Mouse (Mus musculus): ENCODE data around the gene Zfand3. TPM values are rescaled to one million over a fixed set of nuclear protein-coding genes. Genes with fewer than 3 reads are reported as not detected.

The Zfand3 gene
- polyA plus RNA-seq, 1 experiment from 2014 or later, result 54.9 TPM

- ATAC-seq (ENCODE audit: insufficient number of reproducible peaks, low FRiP score, low TSS enrichment, low read depth), result no peak
- H3K9ac ChIP-seq, result no peak overlapping the region
- H3K9me3 ChIP-seq (replicated peaks), result no peaks in the 10 kb centered on the region
- H3K4me1 ChIP-seq, result peaks cover 13% of the 10 kb centered on the region
- no peaks in the 10 kb centered on the region for H3K27me3 ChIP-seq
- no peak overlapping the region for H3K4me3 ChIP-seq (replicated peaks)
- 80% methylated on average over 5 of the region's 5 CpGs for WGBS
- no peak overlapping the region for H3K4me2 ChIP-seq (replicated peaks)
- H3K36me3 ChIP-seq, result no peaks in the 10 kb centered on the region
- H3K27ac ChIP-seq (replicated peaks), result no peak overlapping the region
Observed at GRCm38 (mm10) chr17:29983190-29983589, 21.3 kb upstream of the Zfand3 start.

GRCm38 (mm10) chr17:29984931-29985330, 19.6 kb upstream of the Zfand3 start:
- Histone ChIP-seq H3K4me1 (0 out of 2 replicates have a peak, but pooled peaks cover 4% of the 10 kb centered on the region), H3K9me3 (replicated peaks) (no peaks in the 10 kb centered on the region), H3K27me3 (no peaks in the 10 kb centered on the region), H3K4me3 (replicated peaks) (no peak overlapping the region), H3K36me3 (no peaks in the 10 kb centered on the region), H3K27ac (replicated peaks) (no peak overlapping the region), H3K4me2 (replicated peaks) (no peak overlapping the region), H3K9ac (no peak overlapping the region)
- WGBS, result 80% methylated on average over 7 of the region's 7 CpGs
- no peak for ATAC-seq (ENCODE audit: insufficient number of reproducible peaks, low FRiP score, low TSS enrichment, low read depth)

GRCm38 (mm10) chr17:29985534-29985933, 19.0 kb upstream of the Zfand3 start:
- Histone ChIP-seq H3K4me2 (replicated peaks) (no peak overlapping the region), H3K36me3 (no peaks in the 10 kb centered on the region), H3K4me1 (no peaks in the 10 kb centered on the region), H3K27ac (replicated peaks) (no peak overlapping the region), H3K9ac (no peak overlapping the region), H3K27me3 (no peaks in the 10 kb centered on the region), H3K4me3 (replicated peaks) (no peak overlapping the region), H3K9me3 (replicated peaks) (no peaks in the 10 kb centered on the region)
- 21% methylated on average over 3 of the region's 3 CpGs for WGBS
- ATAC-seq (ENCODE audit: insufficient number of reproducible peaks, low FRiP score, low TSS enrichment, low read depth), result no peak

GRCm38 (mm10) chr17:29988141-29988540, 16.4 kb upstream of the Zfand3 start:
- no peak for ATAC-seq (ENCODE audit: insufficient number of reproducible peaks, low FRiP score, low TSS enrichment, low read depth)
- H3K27ac ChIP-seq (replicated peaks), result no peak overlapping the region
- 56% methylated on average over 5 of the region's 5 CpGs for WGBS
- no peak overlapping the region for H3K4me3 ChIP-seq (replicated peaks)
- no peaks in the 10 kb centered on the region for H3K4me1 ChIP-seq
- no peaks in the 10 kb centered on the region for H3K9me3 ChIP-seq (replicated peaks)
- H3K9ac ChIP-seq, result no peak overlapping the region
- H3K4me2 ChIP-seq (replicated peaks), result no peak overlapping the region
- no peaks in the 10 kb centered on the region for H3K27me3 ChIP-seq
- no peaks in the 10 kb centered on the region for H3K36me3 ChIP-seq

- H3K36me3 ChIP-seq, result no peaks in the 10 kb centered on the region
- no peaks in the 10 kb centered on the region for H3K27me3 ChIP-seq
- no peak overlapping the region for H3K27ac ChIP-seq (replicated peaks)
- no peak overlapping the region for H3K4me3 ChIP-seq (replicated peaks)
- no peak overlapping the region for H3K9ac ChIP-seq
- no peak overlapping the region for H3K4me2 ChIP-seq (replicated peaks)
- no peak for ATAC-seq (ENCODE audit: insufficient number of reproducible peaks, low FRiP score, low TSS enrichment, low read depth)
- WGBS, result 82% methylated on average over 5 of the region's 5 CpGs
- no peaks in the 10 kb centered on the region for H3K4me1 ChIP-seq
- no peaks in the 10 kb centered on the region for H3K9me3 ChIP-seq (replicated peaks)
Observed at GRCm38 (mm10) chr17:29989653-29990052, 14.9 kb upstream of the Zfand3 start.

- 82% methylated on average over 3 of the region's 3 CpGs for WGBS
- H3K4me1 ChIP-seq, result no peaks in the 10 kb centered on the region
Observed at GRCm38 (mm10) chr17:29990136-29990535, 14.4 kb upstream of the Zfand3 start.

GRCm38 (mm10) chr17:29990845-29991244, 13.7 kb upstream of the Zfand3 start:
- 89% methylated on average over 2 of the region's 2 CpGs for WGBS
- no peaks in the 10 kb centered on the region for H3K27me3 ChIP-seq

More at GRCm38 (mm10) chr17:29990136-29990535, 14.4 kb upstream of the Zfand3 start:
- H3K36me3 ChIP-seq, result no peaks in the 10 kb centered on the region
- ATAC-seq (ENCODE audit: insufficient number of reproducible peaks, low FRiP score, low TSS enrichment, low read depth), result no peak
- H3K27me3 ChIP-seq, result no peaks in the 10 kb centered on the region
- H3K9me3 ChIP-seq (replicated peaks), result no peaks in the 10 kb centered on the region
- no peak overlapping the region for H3K9ac ChIP-seq
- no peak overlapping the region for H3K27ac ChIP-seq (replicated peaks)
- no peak overlapping the region for H3K4me2 ChIP-seq (replicated peaks)
- H3K4me3 ChIP-seq (replicated peaks), result no peak overlapping the region

GRCm38 (mm10) chr17:29993488-29993887, 11.0 kb upstream of the Zfand3 start:
- H3K36me3 ChIP-seq, result no peaks in the 10 kb centered on the region
- no peaks in the 10 kb centered on the region for H3K9me3 ChIP-seq (replicated peaks)
- H3K27me3 ChIP-seq, result no peaks in the 10 kb centered on the region
- H3K9ac ChIP-seq, result no peak overlapping the region
- WGBS, result 58% methylated on average over 8 of the region's 8 CpGs
- no peaks in the 10 kb centered on the region for H3K4me1 ChIP-seq
- no peak overlapping the region for H3K4me3 ChIP-seq (replicated peaks)
- ATAC-seq (ENCODE audit: insufficient number of reproducible peaks, low FRiP score, low TSS enrichment, low read depth), result no peak; the same call in 1 of the 2 replicates
- H3K4me2 ChIP-seq (replicated peaks), result no peak overlapping the region
- H3K27ac ChIP-seq (replicated peaks), result no peak overlapping the region

More at GRCm38 (mm10) chr17:29990845-29991244, 13.7 kb upstream of the Zfand3 start:
- Histone ChIP-seq H3K4me1 (no peaks in the 10 kb centered on the region), H3K9ac (no peak overlapping the region), H3K4me2 (replicated peaks) (no peak overlapping the region), H3K36me3 (no peaks in the 10 kb centered on the region), H3K9me3 (replicated peaks) (no peaks in the 10 kb centered on the region), H3K27ac (replicated peaks) (no peak overlapping the region), H3K4me3 (replicated peaks) (no peak overlapping the region)
- ATAC-seq (ENCODE audit: insufficient number of reproducible peaks, low FRiP score, low TSS enrichment, low read depth), result no peak

- Histone ChIP-seq H3K9me3 (replicated peaks) (no peaks in the 10 kb centered on the region), H3K27ac (replicated peaks) (no peak overlapping the region), H3K9ac (no peak overlapping the region), H3K36me3 (no peaks in the 10 kb centered on the region), H3K4me1 (no peaks in the 10 kb centered on the region), H3K4me2 (replicated peaks) (no peak overlapping the region), H3K4me3 (replicated peaks) (no peak overlapping the region), H3K27me3 (no peaks in the 10 kb centered on the region)
- 64% methylated on average over 3 of the region's 3 CpGs for WGBS
- no peak for ATAC-seq (ENCODE audit: insufficient number of reproducible peaks, low FRiP score, low TSS enrichment, low read depth)
Observed at GRCm38 (mm10) chr17:29994011-29994410, 10.5 kb upstream of the Zfand3 start.

- H3K9ac ChIP-seq, result no peak overlapping the region
- no peak overlapping the region for H3K27ac ChIP-seq (replicated peaks)
- H3K4me3 ChIP-seq (replicated peaks), result no peak overlapping the region
- no peaks in the 10 kb centered on the region for H3K4me1 ChIP-seq
- no peaks in the 10 kb centered on the region for H3K36me3 ChIP-seq
- H3K9me3 ChIP-seq (replicated peaks), result no peaks in the 10 kb centered on the region
- 80% methylated on average over 4 of the region's 4 CpGs for WGBS
- no peaks in the 10 kb centered on the region for H3K27me3 ChIP-seq
- no peak for ATAC-seq (ENCODE audit: insufficient number of reproducible peaks, low FRiP score, low TSS enrichment, low read depth)
- no peak overlapping the region for H3K4me2 ChIP-seq (replicated peaks)
Observed at GRCm38 (mm10) chr17:29994459-29994858, 10.1 kb upstream of the Zfand3 start.

GRCm38 (mm10) chr17:29995986-29996385, 8.5 kb upstream of the Zfand3 start:
- no peak overlapping the region for H3K27ac ChIP-seq (replicated peaks)
- no peaks in the 10 kb centered on the region for H3K4me1 ChIP-seq
- no peak overlapping the region for H3K9ac ChIP-seq
- H3K4me2 ChIP-seq (replicated peaks), result no peak overlapping the region
- no peak for ATAC-seq (ENCODE audit: insufficient number of reproducible peaks, low FRiP score, low TSS enrichment, low read depth)
- no peaks in the 10 kb centered on the region for H3K27me3 ChIP-seq
- 89% methylated on average over 5 of the region's 5 CpGs for WGBS
- H3K9me3 ChIP-seq (replicated peaks), result no peaks in the 10 kb centered on the region
- no peaks in the 10 kb centered on the region for H3K36me3 ChIP-seq
- no peak overlapping the region for H3K4me3 ChIP-seq (replicated peaks)

GRCm38 (mm10) chr17:29997726-29998125, 6.8 kb upstream of the Zfand3 start:
- 78% methylated on average over 7 of the region's 7 CpGs for WGBS
- Histone ChIP-seq H3K4me1 (no peaks in the 10 kb centered on the region), H3K4me3 (replicated peaks) (no peak overlapping the region), H3K27me3 (no peaks in the 10 kb centered on the region), H3K27ac (replicated peaks) (no peak overlapping the region), H3K36me3 (no peaks in the 10 kb centered on the region), H3K4me2 (replicated peaks) (no peak overlapping the region), H3K9me3 (replicated peaks) (no peaks in the 10 kb centered on the region), H3K9ac (no peak overlapping the region)
- no peak for ATAC-seq (ENCODE audit: insufficient number of reproducible peaks, low FRiP score, low TSS enrichment, low read depth)
